Mouse (Mus musculus): ENCODE data around the gene Itga7.
A peak's percentile ranks its signal among the peaks of the same experiment; 100 is the strongest.

Itga7 gene

GRCm38 (mm10) chr10:128911430-128911829, 22.2 kb upstream of the Itga7 start:
- DNase-seq (ENCODE audit: low spot score in 2 of 2) = no peak

- no peak for DNase-seq (ENCODE audit: low spot score in 2 of 2)
Observed at GRCm38 (mm10) chr10:128912268-128912667, 21.4 kb upstream of the Itga7 start.

- DNase-seq (ENCODE audit: low spot score in 2 of 2) = no peak
Observed at GRCm38 (mm10) chr10:128912791-128913190, 20.8 kb upstream of the Itga7 start.

- DNase-seq (ENCODE audit: low spot score in 2 of 2) = peak; percentile 70 to 87
Observed at GRCm38 (mm10) chr10:128913219-128913618, 20.4 kb upstream of the Itga7 start.

DNA sequence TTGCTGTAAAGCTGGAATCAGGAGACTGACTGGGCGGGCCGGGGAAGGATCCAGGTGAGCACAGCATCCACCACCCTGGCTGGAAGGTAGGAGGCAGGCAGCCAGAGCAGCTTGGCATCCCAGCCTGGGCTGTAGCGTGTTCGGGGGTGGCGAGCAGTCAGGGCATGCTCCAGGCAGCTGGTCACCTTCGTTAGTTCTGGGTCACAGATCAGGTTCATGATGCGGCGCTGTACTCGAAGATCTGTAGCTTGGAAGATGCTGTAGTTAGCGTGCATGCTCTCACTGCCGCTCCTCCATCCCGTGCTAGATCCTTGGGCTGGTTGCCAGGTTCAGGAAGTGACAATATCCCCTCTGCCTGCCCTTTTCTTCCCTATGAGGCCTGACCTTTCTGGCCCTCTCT, 19.9 kb upstream of the Itga7 start:
- DNase-seq (ENCODE audit: low spot score in 2 of 2) = no peak

- no peak for DNase-seq (ENCODE audit: low spot score in 2 of 2)
Observed at GRCm38 (mm10) chr10:128915550-128915949, 18.1 kb upstream of the Itga7 start.

GRCm38 (mm10) chr10:128916665-128917064, 17.0 kb upstream of the Itga7 start:
- DNase-seq (ENCODE audit: low spot score in 2 of 2) = no peak

- DNase-seq (ENCODE audit: low spot score in 2 of 2) = no peak
Observed at GRCm38 (mm10) chr10:128917400-128917799, 16.2 kb upstream of the Itga7 start.

GRCm38 (mm10) chr10:128918246-128918645, 15.4 kb upstream of the Itga7 start:
- no peak for DNase-seq (ENCODE audit: low spot score in 2 of 2)

- no peak for DNase-seq (ENCODE audit: low spot score in 2 of 2)
Observed at GRCm38 (mm10) chr10:128919203-128919631, 14.4 kb upstream of the Itga7 start.

DNA sequence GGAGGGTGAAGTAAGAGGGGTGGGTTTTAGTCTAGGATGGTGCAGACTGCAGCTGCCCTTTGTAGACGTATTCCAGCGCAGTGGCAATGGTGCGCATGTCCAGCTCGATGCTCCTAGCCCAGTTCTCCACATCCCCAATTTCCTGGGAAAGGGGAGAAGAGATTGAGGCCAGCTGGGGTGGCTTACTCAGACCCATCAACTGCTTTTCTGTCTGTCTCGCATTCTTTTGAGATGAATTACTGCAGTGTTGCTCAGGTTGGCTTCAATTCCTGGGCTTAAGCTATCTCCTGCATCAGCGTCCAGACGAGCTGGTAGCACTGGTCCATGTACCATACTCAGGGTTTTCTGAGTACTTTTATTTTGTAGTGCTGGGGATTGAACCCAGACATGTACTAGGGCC, 13.7 kb upstream of the Itga7 start:
- DNase-seq (ENCODE audit: low spot score in 2 of 2) = no peak

- no peak for DNase-seq (ENCODE audit: low spot score in 2 of 2)
Observed at GRCm38 (mm10) chr10:128920736-128921161, 12.9 kb upstream of the Itga7 start.

DNA sequence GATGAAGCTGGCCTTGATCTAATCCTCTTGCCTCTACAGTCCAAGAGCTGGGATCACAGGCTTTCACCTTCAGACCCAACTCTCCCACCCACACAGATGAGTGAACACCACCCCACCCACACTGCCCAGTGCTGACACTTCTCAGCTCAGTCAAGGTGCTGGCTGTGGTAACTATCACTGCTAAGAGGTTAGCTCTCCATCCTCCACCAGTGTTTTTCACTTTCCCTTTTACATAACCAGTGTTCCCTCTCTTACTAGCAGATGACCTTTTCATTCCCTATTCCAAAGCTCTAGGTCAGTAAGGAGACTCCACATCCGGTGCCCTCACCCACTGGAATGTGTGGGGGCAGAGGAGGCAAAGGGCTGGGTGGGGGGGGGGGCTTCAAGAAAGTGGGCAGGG, 12.4 kb upstream of the Itga7 start:
- DNase-seq (ENCODE audit: low spot score in 2 of 2) = no peak

- DNase-seq (ENCODE audit: low spot score in 2 of 2) = no peak
Observed at GRCm38 (mm10) chr10:128921883-128922821, 11.5 kb upstream of the Itga7 start.

DNA sequence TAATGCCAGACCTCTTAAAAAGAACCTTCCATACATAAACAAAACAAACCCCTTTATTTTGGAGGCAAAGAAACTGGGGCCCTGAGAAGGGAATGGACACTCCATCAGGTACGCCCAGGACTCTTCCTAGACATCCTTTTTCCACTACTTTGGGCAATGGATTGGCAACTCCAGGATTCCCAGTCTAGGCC, 10.9 kb upstream of the Itga7 start, which contains the start of gene Rdh5:
Gene Rdh5, minus strand, starts transcription at position 67 of the 191 bp plus-strand sequence.
- no peak for DNase-seq (ENCODE audit: low spot score in 2 of 2)

DNA sequence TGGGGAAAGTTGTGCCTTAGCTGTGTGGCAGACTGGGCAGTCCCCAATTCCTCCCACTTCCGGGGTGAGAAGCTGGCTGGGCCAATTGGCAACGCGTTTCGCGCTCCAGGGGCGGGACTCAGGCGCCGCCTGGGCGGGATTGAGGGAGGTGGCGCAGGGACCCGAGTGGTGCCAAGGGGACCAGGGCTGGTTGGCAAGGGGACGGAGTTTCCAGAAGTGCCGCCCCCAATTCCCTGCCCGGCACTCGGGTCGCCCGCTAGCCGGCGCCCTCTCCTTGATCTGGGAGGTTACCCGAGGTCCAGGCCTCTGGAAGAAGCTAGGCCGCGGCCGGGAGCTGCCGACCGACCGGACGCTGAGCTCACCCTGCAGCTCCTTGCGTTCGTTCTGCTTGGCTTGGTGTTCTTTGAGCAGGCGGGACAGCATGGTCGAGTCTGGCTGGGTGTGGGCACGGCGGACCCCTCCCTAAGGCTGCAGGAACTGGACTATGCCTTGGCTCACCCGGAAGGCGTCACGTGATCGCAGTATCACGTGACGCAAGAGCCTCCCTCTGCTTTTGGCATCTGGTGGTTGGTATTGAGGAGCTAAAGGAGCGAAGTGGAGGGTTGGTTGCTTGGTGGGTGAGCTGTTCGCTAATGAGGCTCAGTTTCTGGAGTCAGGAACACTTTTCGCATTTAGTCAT, 10.5 kb upstream of the Itga7 start:
- peak; percentile 90 to 94 for DNase-seq (ENCODE audit: low spot score in 2 of 2)

GRCm38 (mm10) chr10:128923935-128924334, 9.7 kb upstream of the Itga7 start, which contains the start of gene Bloc1s1:
TSS of gene Bloc1s1 (minus strand) at chr10:128924035.
- no peak for DNase-seq (ENCODE audit: low spot score in 2 of 2)

GRCm38 (mm10) chr10:128928356-128928755, 5.3 kb upstream of the Itga7 start:
- DNase-seq (ENCODE audit: low spot score in 2 of 2) = no peak

GRCm38 (mm10) chr10:128929638-128930378, 3.8 kb upstream of the Itga7 start:
- DNase-seq (ENCODE audit: low spot score in 2 of 2) = no peak

- DNase-seq (ENCODE audit: low spot score in 2 of 2) = no peak
Observed at GRCm38 (mm10) chr10:128931441-128931840, 2.2 kb upstream of the Itga7 start.

DNA sequence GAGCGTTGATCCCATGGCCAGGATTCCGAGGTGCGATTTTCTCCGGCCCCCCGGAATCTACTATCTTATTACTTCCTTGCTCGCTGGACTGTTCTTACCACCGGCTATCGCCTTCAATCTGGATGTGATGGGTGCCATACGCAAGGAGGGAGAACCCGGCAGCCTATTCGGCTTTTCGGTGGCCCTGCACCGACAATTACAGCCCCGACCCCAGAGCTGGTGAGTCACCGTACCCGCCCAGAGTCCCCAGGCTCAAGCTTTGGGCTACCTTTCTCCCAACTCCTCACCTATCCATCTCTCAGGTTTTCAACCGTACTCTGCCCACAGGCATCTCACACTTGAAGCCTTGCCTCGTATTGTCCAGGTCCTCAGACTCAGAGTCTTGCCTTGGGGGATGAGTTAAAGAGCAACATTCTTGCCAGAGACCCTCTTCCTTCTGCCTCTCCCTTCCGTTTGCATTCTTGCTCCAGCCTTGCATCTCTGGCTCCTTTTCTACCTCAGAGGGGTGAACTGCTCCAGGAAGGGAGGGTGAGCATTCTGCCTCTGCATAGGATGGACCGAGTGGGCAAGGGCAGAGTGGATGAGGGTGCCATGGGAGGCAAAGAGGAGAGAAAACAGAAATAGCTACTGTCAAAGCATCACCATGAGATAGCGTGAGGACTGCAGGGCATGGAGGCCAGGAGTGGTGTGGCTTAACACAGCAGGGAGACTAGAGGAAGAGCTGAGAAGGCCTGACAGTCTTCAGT, 531 bp downstream of the Itga7 start:
- DNase-seq (ENCODE audit: low spot score in 2 of 2) = no peak

All from spleen, postnatal 10 days (tissue).